Mouse (Mus musculus) spleen, adult 12 weeks (tissue): ENCODE measurements around the gene Prdx2.

Experiments used
- DNase-seq: peaks from one replicate; pipeline ENCODE4 v3.0.0; 2022; ENCODE audit warnings: low spot score

The Prdx2 gene

GRCm38 (mm10) chr8:84969241-84970134, at the start of gene Prdx2, which contains the start of the genes Gm49661 and Rnaseh2a:
TSS of gene Prdx2 (plus strand) at chr8:84969587.
TSS of gene Gm49661 (minus strand) at chr8:84969433.
TSS of gene Rnaseh2a (minus strand) at chr8:84969767.
- peak; percentile 66 for DNase-seq

- no peak for DNase-seq
These were observed 47.8 kb upstream of the Prdx2 start for GRCm38 (mm10) chr8:84921596-84921995.

DNA sequence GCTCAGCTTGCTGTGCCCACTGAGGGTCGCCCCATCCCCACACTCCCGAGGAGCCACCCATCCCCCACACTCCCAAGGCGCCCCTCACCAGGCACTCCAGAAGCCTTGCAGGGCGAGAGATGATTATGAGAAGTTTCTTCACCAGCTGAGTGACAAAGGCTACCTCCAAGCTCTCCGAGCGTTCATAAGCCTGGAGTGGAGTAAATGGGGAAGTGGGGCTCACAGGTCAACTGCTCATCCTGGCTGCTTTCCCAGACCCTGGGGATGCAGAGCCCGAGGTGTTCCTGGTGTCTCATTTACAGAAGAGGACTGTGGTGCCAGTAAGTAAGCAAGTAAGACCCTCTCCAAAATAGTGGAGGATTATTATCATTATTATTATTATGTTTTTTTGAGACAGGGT, 43.8 kb upstream of the Prdx2 start:
- DNase-seq, result no peak

DNA sequence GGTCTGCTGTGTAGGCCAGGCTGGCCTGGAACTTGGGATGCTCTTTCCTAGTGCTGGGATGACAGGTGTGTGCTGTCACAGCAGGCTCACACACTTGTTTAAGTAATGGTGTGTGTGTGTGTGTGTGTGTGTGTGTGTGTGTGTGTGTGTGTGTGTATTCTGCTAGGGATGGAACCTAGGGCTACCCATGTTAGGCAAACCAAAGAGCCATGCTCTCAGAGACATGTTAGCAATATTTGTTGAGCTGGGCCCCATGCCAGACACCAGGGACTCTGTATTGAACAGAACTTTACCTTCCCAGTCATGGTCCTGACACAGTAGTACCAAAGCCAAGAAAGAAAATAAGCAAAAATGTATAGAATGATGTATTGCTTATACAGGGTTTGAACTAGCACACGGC, 41.9 kb upstream of the Prdx2 start:
- no peak for DNase-seq

GRCm38 (mm10) chr8:84928456-84929306, 40.7 kb upstream of the Prdx2 start:
- no peak for DNase-seq

DNA sequence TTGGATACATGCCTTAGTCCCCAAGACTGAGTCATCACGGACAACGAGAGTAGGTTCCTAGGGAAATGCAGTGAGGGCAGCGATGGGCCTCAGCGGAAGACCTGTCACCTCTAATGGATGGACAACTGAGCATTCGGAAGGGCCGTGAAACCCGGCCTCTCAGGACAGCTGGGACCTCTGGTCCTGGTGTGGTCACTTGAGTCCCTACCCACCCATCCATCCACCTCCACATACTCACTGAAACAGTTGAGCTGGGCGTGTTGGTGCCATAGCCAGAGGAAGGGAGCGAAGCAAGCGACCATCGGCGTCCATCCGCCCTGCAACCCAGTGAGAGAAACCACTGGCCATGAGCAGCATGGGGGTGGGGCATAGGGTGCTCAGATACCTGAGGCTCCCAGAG, 38.8 kb upstream of the Prdx2 start:
- no peak for DNase-seq

- no peak for DNase-seq
These were observed 35.4 kb upstream of the Prdx2 start for GRCm38 (mm10) chr8:84933767-84934559.

GRCm38 (mm10) chr8:84934860-84935259, 34.5 kb upstream of the Prdx2 start:
- no peak for DNase-seq

GRCm38 (mm10) chr8:84935489-84935888, 33.9 kb upstream of the Prdx2 start:
- no peak for DNase-seq

DNA sequence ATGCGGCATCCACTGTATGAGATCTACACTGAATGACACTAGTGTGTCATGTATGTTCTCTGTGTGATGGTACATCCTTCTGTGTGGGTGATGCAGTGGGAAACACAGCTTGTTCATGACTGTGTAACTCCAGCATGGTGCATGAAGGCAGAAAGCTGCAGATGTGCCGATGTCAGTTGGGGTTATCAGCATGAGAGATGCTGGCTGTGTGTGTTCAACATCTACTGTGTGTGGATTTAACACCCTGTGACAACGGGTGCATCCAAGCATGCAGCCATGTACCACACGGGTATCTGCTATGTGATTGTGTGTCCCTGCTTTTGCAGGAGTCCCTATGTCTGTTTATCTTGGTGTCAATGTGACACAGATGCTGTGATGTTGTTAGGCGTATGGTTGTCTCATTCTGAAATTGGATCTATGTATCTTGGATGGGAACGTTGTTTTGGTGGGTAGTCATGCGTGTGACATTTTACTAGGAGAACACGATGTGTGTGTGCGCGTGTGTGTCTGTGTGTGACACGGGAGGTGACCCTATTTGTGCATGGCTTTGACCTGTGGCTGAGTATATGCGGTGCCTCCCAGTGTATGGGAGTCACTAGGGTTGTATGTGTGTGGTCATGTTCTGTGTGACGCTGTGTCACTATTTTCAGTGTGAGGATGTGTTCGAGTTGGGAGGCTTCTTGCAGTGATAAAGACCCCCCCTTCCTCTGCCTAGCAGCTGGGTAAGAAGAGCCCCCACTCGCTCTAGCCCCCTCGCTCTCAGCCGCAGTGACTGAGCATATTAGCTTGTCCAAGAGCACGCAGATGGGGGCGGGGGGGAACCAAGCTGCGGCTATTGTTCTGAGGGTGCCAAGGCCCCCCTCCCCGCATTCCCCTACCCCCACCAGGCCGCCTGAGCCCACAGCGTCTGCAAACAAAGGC, 33.1 kb upstream of the Prdx2 start:
- DNase-seq, result no peak

DNA sequence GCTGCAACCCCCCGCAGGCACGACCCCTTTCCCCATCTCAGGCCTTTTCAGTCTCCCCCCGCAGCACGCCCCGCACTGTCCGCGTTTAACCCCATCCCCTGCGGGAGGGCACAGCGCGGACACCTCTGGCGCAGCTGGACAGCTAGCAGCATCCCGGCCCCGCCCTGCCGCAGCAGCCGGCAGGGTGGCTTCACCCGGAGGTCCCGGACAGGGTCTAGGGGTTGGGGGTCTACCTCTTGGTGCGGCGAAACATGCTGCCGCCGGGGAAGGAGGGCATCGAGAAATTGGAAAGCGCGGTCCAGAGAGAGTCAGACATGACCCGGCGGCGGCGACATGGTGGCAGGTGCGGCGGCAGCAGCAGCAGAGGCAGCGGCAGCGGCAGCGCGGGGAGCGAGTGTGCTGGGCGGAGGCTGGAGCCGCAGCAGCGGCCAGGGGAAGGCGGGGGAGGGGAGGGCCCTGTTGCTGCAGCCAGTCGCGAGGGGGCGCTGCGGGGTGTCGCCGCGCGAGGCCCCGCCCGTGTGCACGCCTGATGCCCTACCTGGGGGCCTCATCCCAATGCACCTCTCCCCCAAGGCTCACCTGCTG, 32.3 kb upstream of the Prdx2 start, which contains the start of gene Mast1:
Gene Mast1 (minus strand): TSS at position 398 of the 585 bp plus-strand sequence.
- peak; percentile 51 for DNase-seq

GRCm38 (mm10) chr8:84937620-84938485, 31.5 kb upstream of the Prdx2 start:
- no peak for DNase-seq

- no peak for DNase-seq
These were observed 25.7 kb upstream of the Prdx2 start for GRCm38 (mm10) chr8:84943699-84944098.

- peak; percentile 50 for DNase-seq
These were observed 24.8 kb upstream of the Prdx2 start for GRCm38 (mm10) chr8:84944478-84945160.

DNA sequence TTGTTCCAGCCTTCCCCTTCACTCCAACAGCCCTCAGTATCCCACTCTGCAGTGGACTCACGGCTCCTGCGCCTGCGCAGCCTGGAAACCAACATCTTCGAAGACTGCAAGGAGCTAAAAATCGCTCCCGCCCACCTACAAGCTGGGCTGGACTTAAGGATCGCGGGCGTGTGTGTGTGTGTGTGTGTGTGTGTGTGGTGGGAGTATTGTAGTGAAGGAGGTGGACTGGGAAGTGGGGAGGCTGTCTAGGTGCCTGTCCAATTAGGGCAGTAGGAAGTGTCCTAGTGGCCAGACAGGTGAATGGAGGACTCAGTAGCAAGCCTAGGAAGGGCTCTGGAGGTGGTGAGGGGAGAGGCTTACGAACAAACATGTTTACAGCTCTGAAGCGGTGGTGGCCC, 24.2 kb upstream of the Prdx2 start:
- no peak for DNase-seq

DNA sequence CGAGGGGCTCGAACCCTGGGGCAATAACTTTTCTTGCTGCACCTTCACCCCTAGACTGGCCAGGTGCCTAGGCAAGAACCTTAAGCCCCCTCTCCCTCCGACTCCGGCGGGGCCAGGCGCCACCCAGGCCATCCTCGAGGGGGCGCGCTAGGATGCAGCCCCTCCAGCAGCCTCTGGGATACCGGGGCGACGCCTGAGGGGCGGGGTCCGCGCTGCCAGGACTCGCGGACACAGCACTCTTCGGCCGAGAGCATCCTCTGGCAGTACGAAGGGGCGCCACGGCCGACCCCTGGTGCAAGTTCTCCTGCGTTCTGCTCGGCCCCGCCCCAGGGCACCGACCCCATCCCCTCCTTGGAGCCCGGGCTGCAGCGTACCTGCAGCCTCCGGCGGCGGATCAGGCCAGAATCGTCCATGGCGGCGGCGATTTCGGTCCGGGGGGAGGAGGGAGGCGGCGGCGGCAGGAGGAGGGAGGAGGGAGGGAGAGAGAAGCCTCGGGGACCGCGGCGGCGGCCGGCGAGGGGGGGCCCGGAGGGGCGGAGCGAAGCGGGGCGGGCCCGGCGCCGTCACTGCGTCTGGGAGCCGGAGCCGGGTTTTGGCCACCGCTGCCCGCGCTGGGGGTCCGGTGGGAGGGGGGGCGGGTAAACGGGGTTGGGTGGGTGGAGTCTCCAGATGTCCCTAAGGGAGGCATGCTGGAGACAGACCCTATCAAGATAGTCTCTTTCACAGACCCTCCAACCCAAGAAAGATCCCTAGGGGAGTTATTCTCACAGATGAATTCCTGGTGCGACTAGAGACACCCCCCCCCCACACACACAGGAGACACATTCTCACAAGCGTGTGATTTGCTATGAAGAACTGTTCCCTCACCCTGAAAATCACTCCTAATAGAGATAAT, 23.5 kb upstream of the Prdx2 start:
- no peak for DNase-seq

GRCm38 (mm10) chr8:84946528-84947240, 22.7 kb upstream of the Prdx2 start, which contains the start of gene Rtbdn:
TSS of gene Rtbdn (plus strand) at chr8:84946991.
- no peak for DNase-seq
